Mouse (Mus musculus): ENCODE data around the gene Nmrk2. TPM values are rescaled to one million over a fixed set of nuclear protein-coding genes. Genes with fewer than 3 reads are reported as not detected.
"Not testable (repeated sequence)": the region's sequence is repeated elsewhere in the genome, so short reads cannot be mapped to it uniquely, and the experiment has no call there.

Gene Nmrk2
- total RNA-seq, 2 experiments from 2014 or later: 0.18 TPM; not detected in 1

- DNase-seq (ENCODE audit: low spot score in 2 of 2): no peak
These were observed 12.0 kb downstream of the Nmrk2 start for GRCm38 (mm10) chr10:81189821-81190220.

DNA sequence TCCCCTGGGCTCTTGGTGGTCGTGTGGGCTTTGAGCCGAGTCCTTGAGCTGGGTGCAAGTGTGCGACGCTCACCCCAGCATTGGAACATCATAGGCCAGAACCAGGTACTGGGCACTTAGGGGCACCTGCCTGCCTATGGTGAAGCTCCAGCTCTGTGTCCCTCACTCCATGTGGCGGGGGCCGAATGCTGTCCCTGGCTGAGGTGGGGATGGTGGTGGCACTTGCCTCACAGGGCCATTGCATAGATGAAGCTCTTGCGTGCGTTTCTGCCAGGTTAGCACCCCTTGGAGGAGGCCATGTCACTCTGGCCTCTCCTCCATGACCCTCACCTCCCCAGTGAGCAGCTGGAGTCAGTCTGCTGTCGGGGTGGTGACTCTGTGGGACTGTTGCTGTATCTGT, 14.7 kb downstream of the Nmrk2 start:
- no peak for DNase-seq (ENCODE audit: low spot score in 2 of 2)

DNA sequence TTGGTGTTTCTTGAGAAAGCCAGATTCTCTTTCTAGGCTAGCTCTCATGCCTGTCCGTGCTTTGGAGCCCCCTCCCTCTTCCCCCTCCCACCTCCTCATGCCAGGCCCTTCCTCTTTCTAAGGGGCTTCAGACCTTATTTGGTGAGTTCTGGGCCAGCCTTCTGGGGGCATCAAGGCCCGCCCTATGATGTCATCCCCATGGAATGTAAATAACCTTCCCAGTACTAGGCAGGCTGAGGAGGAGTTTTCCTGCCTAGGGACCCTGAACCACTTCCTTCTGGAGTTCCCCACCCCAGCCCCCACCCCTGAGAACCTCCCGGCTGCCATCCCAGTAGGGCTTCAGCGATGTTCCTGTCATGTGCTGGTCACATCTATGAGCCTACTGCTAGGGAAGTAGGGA, 17.1 kb downstream of the Nmrk2 start:
- no peak for DNase-seq (ENCODE audit: low spot score in 2 of 2)

- no peak for DNase-seq (ENCODE audit: low spot score in 2 of 2)
These were observed 18.0 kb downstream of the Nmrk2 start, which contains the start of gene 4930442H23Rik for GRCm38 (mm10) chr10:81183805-81184204. Gene 4930442H23Rik (minus strand): TSS chr10:81183849.

- DNase-seq (ENCODE audit: low spot score in 2 of 2): peak; percentile 96
These were observed 19.2 kb downstream of the Nmrk2 start, which contains the start of gene Dapk3 for GRCm38 (mm10) chr10:81182336-81183333. Gene Dapk3 (plus strand): TSS chr10:81183005.

DNA sequence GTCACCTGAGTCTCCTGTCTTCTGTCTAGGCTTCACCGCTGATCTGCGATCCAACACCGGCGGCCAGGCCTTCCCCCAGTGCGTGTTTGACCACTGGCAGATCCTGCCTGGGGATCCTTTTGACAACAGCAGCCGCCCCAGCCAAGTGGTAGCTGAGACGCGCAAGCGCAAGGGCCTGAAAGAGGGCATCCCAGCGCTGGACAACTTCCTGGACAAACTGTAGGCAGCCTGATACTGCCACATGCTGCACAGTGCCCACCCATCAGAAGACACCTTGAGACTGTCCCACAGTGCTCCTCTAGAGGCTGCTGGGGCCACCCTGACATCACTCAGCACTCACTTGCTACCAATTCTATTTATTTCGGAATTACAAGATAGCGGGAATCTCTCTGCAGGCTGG, 20.0 kb downstream of the Nmrk2 start:
- DNase-seq (ENCODE audit: low spot score in 2 of 2): not testable (repeated sequence)

GRCm38 (mm10) chr10:81180946-81181345, 20.9 kb downstream of the Nmrk2 start:
- no peak for DNase-seq (ENCODE audit: low spot score in 2 of 2)

DNA sequence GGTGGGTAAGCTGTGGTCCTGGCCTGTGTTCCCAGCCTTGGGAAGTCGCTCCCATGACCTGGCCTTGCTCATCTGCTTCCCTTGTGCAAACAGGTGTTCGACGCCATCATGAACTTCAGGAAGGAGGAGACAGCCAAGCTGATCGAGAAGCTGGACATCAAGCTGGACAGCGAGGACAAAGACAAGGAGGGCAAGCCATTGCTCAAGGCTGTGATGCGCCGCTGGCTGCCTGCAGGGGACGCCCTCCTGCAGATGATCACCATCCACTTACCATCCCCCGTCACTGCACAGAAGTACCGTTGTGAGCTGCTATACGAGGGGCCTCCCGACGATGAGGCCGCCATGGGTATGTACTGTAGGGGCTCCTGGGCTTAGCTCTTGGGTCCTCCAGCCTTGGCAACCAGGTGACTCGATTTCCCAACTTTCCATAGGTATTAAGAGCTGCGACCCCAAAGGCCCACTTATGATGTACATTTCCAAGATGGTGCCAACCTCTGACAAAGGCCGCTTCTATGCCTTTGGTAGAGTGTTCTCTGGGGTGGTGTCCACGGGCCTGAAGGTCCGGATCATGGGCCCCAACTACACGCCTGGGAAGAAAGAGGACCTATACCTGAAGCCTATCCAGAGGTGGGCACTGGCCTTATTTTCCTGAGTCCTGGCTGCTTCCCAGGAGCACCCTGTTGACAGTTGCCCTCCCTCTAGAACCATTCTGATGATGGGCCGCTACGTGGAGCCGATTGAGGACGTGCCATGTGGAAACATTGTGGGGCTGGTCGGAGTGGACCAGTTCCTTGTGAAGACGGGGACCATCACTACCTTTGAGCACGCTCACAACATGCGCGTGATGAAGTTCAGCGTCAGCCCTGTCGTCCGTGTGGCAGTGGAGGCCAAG, 22.2 kb downstream of the Nmrk2 start:
- DNase-seq (ENCODE audit: low spot score in 2 of 2): no peak

GRCm38 (mm10) chr10:81178927-81179326, 22.9 kb downstream of the Nmrk2 start:
- no peak for DNase-seq (ENCODE audit: low spot score in 2 of 2)

GRCm38 (mm10) chr10:81177958-81178712, 23.7 kb downstream of the Nmrk2 start:
- no peak for DNase-seq (ENCODE audit: low spot score in 2 of 2)

DNA sequence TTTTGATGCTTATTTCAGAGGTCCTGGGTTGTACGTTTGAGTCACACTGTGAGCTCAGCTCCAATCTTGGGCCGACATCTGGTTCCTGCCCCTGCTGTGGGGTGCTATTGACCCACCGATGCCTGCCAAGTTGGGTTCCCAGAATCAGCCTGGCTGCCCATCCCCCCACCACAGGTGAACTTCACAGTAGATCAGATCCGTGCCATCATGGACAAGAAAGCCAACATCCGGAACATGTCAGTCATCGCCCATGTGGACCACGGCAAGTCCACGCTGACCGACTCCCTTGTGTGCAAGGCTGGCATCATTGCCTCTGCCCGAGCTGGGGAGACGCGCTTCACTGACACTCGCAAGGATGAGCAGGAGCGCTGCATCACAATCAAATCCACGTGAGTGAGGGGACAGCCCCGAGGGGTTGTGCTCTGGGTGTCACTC, 24.3 kb downstream of the Nmrk2 start:
- peak; percentile 50 to 64 for DNase-seq (ENCODE audit: low spot score in 2 of 2)

GRCm38 (mm10) chr10:81176466-81177271, 25.2 kb downstream of the Nmrk2 start, which contains the start of gene Eef2:
Gene Eef2 (plus strand): TSS chr10:81176631.
- peak; percentile 99 to 100 for DNase-seq (ENCODE audit: low spot score in 2 of 2)

- DNase-seq (ENCODE audit: low spot score in 2 of 2): peak in 1 of 2 experiments; percentile 51
These were observed 25.9 kb downstream of the Nmrk2 start for GRCm38 (mm10) chr10:81175936-81176465.

GRCm38 (mm10) chr10:81175345-81175701, 26.5 kb downstream of the Nmrk2 start:
- DNase-seq (ENCODE audit: low spot score in 2 of 2): peak in 1 of 2 experiments; percentile 51

- DNase-seq (ENCODE audit: low spot score in 2 of 2): peak; percentile 95 to 96
These were observed 27.1 kb downstream of the Nmrk2 start for GRCm38 (mm10) chr10:81174617-81175344.

DNA sequence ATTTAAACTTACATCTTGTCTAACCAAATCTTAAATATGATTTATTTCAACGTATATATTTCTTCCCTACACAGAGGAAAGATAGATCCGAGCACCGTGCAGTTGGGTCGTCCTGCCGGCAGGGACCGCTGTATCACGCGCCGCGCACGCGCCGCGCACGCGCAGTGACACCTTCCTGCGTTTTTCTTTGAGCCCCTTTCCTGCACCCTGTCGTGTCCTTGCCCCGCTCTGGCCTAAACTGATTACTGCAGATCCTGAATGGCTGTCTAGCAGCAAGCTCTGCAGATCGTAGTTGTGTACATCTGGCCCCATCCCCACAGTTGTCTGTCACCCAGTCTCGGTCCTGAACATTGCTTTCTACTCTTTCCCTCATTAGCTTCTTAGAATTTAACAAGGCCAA, 28.7 kb downstream of the Nmrk2 start:
- DNase-seq (ENCODE audit: low spot score in 2 of 2): peak; percentile 82 to 89

GRCm38 (mm10) chr10:81169411-81169900, 32.4 kb downstream of the Nmrk2 start:
- DNase-seq (ENCODE audit: low spot score in 2 of 2): not testable (repeated sequence)

- DNase-seq (ENCODE audit: low spot score in 2 of 2): peak; percentile 73 to 82
These were observed 33.2 kb downstream of the Nmrk2 start for GRCm38 (mm10) chr10:81168521-81169244.
